Mouse (Mus musculus) kidney, adult 2 months (tissue): ENCODE data around the gene Cdk13. TPM values are rescaled to one million over a fixed set of nuclear protein-coding genes. Genes with fewer than 3 reads are reported as not detected.

ENCODE experiments used
- DNase-seq: peaks from one replicate; pipeline ENCODE4 v3.0.0; 2021
- H3K27ac ChIP-seq: fragments of 200-500 bp; 2 replicates; pipeline ENCODE4 v1.5.1; 2012; ENCODE audit warnings: low read depth, low read length, control low read depth, inconsistent platforms; ENCODE audit not compliant: insufficient read depth
- H3K27me3 ChIP-seq: fragments of 200-500 bp; replicated peaks from 2 replicates; pipeline ENCODE4 v1.6.1; 2012; ENCODE audit warnings: mild to moderate bottlenecking, moderate library complexity, low read length, inconsistent platforms; ENCODE audit not compliant: control insufficient read depth, insufficient read depth
- H3K36me3 ChIP-seq: fragments of 200-500 bp; 2 replicates; pipeline ENCODE4 v1.6.1; 2012; ENCODE audit warnings: mild to moderate bottlenecking, moderate library complexity, low read length, inconsistent platforms; ENCODE audit not compliant: control insufficient read depth, insufficient read depth
- H3K4me1 ChIP-seq: fragments of 200-500 bp; 2 replicates; pipeline ENCODE4 v1.6.1; 2011; ENCODE audit warnings: low read length; ENCODE audit not compliant: control insufficient read depth, insufficient read depth
- H3K4me3 ChIP-seq: fragments of 200-500 bp; 2 replicates; pipeline ENCODE4 v1.5.1; 2011; ENCODE audit warnings: mild to moderate bottlenecking, low read depth, low read length, control low read depth; ENCODE audit not compliant: insufficient read depth
- CTCF ChIP-seq: fragments of 200-500 bp; conservative IDR thresholded peaks from 2 replicates; pipeline ENCODE4 v1.5.1; 2011; ENCODE audit warnings: low read depth, mild to moderate bottlenecking, control low read depth, low read length, moderate library complexity, mixed read lengths; ENCODE audit not compliant: insufficient read depth, insufficient read length
- POLR2A ChIP-seq: fragments of 200-500 bp; IDR thresholded peaks from one replicate; pipeline ENCODE4 v1.6.1; 2011; ENCODE audit warnings: low read depth, low read length, control low read depth
- WGBS: fragments of 180-500 bp; shearing (Covaris S2); methylation state at CpG from one replicate; pipeline ENCODE4 v1.1.7; 2018; 5-methylcytosine and 5-hydroxymethylcytosine counted together
- polyA plus RNA-seq: library from polyadenylated mRNA; depleted of rRNA; stranded (reverse); fragments of >200 nt; gene quantifications from 2 replicates; pipeline ENCODE4 v1.2.3, GENCODE M21; 2012

The Cdk13 gene
- polyA plus RNA-seq, 1 experiment: 18.7 TPM

GRCm38 (mm10) chr13:17836808-17837207 lies 31.9 kb upstream of the Cdk13 start:
- TF ChIP-seq POLR2A: no peak
- no peak for TF ChIP-seq CTCF
- WGBS: 79% methylated on average over 7 of the region's 7 CpGs
- DNase-seq: no peak

GRCm38 (mm10) chr13:17832940-17833339 lies 28.0 kb upstream of the Cdk13 start:
- Histone ChIP-seq H3K4me3 (no peak overlapping the region), H3K36me3 (no peaks in the 10 kb centered on the region), H3K27me3 (no peaks in the 10 kb centered on the region), H3K27ac (no peak overlapping the region), H3K4me1 (peaks cover 4% of the 10 kb centered on the region; the same call in 1 of the 2 replicates)
- DNase-seq: no peak
- WGBS: 70% methylated on average over 3 of the region's 3 CpGs
- no peak for TF ChIP-seq POLR2A
- no peak for TF ChIP-seq CTCF

More at GRCm38 (mm10) chr13:17836808-17837207, 31.9 kb upstream of the Cdk13 start:
- Histone ChIP-seq H3K4me3 (no peak overlapping the region), H3K27ac (no peak overlapping the region), H3K4me1 (peaks cover 5% of the 10 kb centered on the region; the same call in 1 of the 2 replicates), H3K36me3 (no peaks in the 10 kb centered on the region), H3K27me3 (no peaks in the 10 kb centered on the region)

GRCm38 (mm10) chr13:17817226-17817625 lies 12.3 kb upstream of the Cdk13 start:
- no peak for DNase-seq
- no peaks in the 10 kb centered on the region for H3K36me3 ChIP-seq
- no peak overlapping the region for H3K4me3 ChIP-seq
- 75% methylated on average over 2 of the region's 2 CpGs for WGBS
- no peaks in the 10 kb centered on the region for H3K27me3 ChIP-seq
- no peaks in the 10 kb centered on the region for H3K4me1 ChIP-seq
- H3K27ac ChIP-seq: no peak overlapping the region
- TF ChIP-seq CTCF: no peak
- no peak for TF ChIP-seq POLR2A

- under 1% methylated on average over 14 of the region's 14 CpGs for WGBS
- Histone ChIP-seq H3K36me3 (no peaks in the 10 kb centered on the region), H3K4me3 (peak overlapping the region; percentile 75), H3K27ac (peak overlapping the region; percentile 95), H3K27me3 (no peaks in the 10 kb centered on the region), H3K4me1 (no peaks in the 10 kb centered on the region)
- TF ChIP-seq POLR2A (no peak), CTCF (no peak)
- DNase-seq: no peak
Observed at GRCm38 (mm10) chr13:17805614-17805975, 698 bp upstream of the Cdk13 start.

GRCm38 (mm10) chr13:17804058-17804841 lies 647 bp downstream of the Cdk13 start:
- Histone ChIP-seq H3K27ac (peak overlapping the region; percentile 87), H3K27me3 (no peaks in the 10 kb centered on the region), H3K4me3 (peak overlapping the region; percentile 95), H3K4me1 (no peaks in the 10 kb centered on the region), H3K36me3 (no peaks in the 10 kb centered on the region)
- TF ChIP-seq CTCF: no peak
- no peak for TF ChIP-seq POLR2A
- peak; percentile 46 for DNase-seq
- WGBS: under 1% methylated on average over 95 of the region's 105 CpGs

GRCm38 (mm10) chr13:17803331-17804057 lies 1.4 kb downstream of the Cdk13 start:
- WGBS: under 1% methylated on average over 84 of the region's 85 CpGs
- TF ChIP-seq CTCF (peak; percentile 45), POLR2A (no peak)
- Histone ChIP-seq H3K36me3 (no peaks in the 10 kb centered on the region), H3K27me3 (no peaks in the 10 kb centered on the region), H3K27ac (peak overlapping the region; percentile 87), H3K4me3 (peak overlapping the region; percentile 95), H3K4me1 (peaks cover 2% of the 10 kb centered on the region; the same call in 1 of the 2 replicates)
- peak; percentile 82 for DNase-seq

- TF ChIP-seq POLR2A: no peak
- no peak for TF ChIP-seq CTCF
- Histone ChIP-seq H3K27ac (peak overlapping the region; percentile 53; the same call in 1 of the 2 replicates), H3K36me3 (no peaks in the 10 kb centered on the region), H3K4me1 (peaks cover 2% of the 10 kb centered on the region; the same call in 1 of the 2 replicates), H3K4me3 (peak overlapping the region; percentile 95), H3K27me3 (no peaks in the 10 kb centered on the region)
- 2% methylated on average over 3 of the region's 3 CpGs for WGBS
- no peak for DNase-seq
Observed at GRCm38 (mm10) chr13:17802880-17803279, 2.0 kb downstream of the Cdk13 start.
